Mouse (Mus musculus): Measurements from ENCODE around the gene Aldh5a1. TPM values are rescaled to one million over a fixed set of nuclear protein-coding genes. Genes with fewer than 3 reads are reported as not detected.

Gene Aldh5a1
- polyA plus RNA-seq, 1 experiment from 2014 or later: 7.3 TPM

DNA sequence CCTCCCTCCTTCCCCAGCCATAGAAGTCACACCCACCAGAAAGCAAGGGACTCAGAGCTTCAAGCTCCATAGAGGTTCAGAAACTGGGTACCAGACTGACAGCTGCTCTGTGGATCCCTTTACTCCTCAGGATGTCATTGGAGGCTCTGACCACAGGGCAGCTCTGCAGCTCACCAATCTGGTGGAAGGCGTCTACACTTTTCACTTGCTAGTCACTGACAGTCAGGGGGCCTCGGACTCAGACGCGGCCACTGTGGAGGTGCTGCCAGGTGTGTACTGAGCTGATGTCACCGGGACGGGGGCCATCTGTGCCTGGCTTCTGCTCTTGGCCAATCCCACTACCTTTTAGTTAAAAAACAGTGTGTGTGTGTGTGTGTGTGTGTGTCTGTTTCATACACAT lies 55.0 kb downstream of the Aldh5a1 start:
- Histone ChIP-seq H3K27ac (no peak overlapping the region), H3K36me3 (no peaks in the 10 kb centered on the region), H3K4me3 (no peak overlapping the region), H3K27me3 (ENCODE audit: insufficient read depth, poor library complexity, severe bottlenecking) (no peaks in the 10 kb centered on the region), H3K9me3 (peaks cover 11% of the 10 kb centered on the region; the same call in 1 of the 2 replicates), H3K4me1 (replicated peaks) (no peaks in the 10 kb centered on the region)
- 92% methylated on average over 6 of the region's 6 CpGs for WGBS
- DNase-seq (ENCODE audit: low spot score): no peak

DNA sequence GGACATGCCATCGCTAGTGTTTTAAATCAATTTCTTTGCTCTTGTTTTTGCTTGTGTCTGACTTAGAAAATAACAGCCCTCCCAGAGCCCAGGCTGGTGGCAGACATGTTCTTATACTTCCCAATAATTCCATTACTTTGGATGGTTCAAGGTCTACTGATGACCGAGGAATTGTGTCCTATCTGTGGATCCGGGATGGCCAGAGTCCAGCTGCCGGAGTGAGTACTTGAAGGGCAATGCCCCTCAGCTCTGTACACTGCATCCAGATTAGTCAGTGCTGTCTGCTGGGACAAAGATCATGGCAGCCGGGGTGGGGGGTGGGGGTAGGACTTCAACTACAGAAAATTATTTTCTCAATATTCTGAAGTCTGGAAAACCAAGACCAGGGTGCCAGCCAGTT lies 56.8 kb downstream of the Aldh5a1 start:
- Histone ChIP-seq H3K9me3 (peaks cover 11% of the 10 kb centered on the region; the same call in 1 of the 2 replicates), H3K36me3 (no peaks in the 10 kb centered on the region), H3K27me3 (ENCODE audit: insufficient read depth, poor library complexity, severe bottlenecking) (no peaks in the 10 kb centered on the region), H3K27ac (no peak overlapping the region), H3K4me1 (replicated peaks) (no peaks in the 10 kb centered on the region), H3K4me3 (no peak overlapping the region)
- DNase-seq (ENCODE audit: low spot score): no peak
- WGBS: 93% methylated on average over 5 of the region's 5 CpGs

DNA sequence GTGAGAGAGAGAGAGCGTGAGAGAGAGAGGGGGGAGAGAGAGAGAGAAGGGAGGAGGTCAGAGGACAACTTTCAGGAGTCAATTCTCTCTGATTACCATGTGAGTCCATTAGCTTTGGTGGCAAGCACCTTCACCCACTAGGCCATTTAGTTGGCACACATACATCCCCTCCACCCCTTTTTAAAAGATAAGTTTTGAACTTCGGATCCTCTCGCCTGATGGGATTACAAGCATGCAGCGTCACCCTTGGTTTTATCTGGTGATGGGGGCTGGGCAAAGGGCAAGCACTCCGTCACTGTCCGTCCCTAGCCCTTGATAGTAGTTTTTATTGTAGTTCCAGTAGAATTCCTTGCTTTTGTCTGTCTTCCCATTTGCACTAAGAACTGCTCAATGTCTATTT lies 57.3 kb downstream of the Aldh5a1 start:
- Histone ChIP-seq H3K27me3 (ENCODE audit: insufficient read depth, poor library complexity, severe bottlenecking) (no peaks in the 10 kb centered on the region), H3K4me1 (replicated peaks) (no peaks in the 10 kb centered on the region), H3K36me3 (no peaks in the 10 kb centered on the region), H3K9me3 (peaks cover 11% of the 10 kb centered on the region; the same call in 1 of the 2 replicates), H3K27ac (no peak overlapping the region), H3K4me3 (no peak overlapping the region)
- 89% methylated on average over 6 of the region's 6 CpGs for WGBS
- DNase-seq (ENCODE audit: low spot score): no peak

DNA sequence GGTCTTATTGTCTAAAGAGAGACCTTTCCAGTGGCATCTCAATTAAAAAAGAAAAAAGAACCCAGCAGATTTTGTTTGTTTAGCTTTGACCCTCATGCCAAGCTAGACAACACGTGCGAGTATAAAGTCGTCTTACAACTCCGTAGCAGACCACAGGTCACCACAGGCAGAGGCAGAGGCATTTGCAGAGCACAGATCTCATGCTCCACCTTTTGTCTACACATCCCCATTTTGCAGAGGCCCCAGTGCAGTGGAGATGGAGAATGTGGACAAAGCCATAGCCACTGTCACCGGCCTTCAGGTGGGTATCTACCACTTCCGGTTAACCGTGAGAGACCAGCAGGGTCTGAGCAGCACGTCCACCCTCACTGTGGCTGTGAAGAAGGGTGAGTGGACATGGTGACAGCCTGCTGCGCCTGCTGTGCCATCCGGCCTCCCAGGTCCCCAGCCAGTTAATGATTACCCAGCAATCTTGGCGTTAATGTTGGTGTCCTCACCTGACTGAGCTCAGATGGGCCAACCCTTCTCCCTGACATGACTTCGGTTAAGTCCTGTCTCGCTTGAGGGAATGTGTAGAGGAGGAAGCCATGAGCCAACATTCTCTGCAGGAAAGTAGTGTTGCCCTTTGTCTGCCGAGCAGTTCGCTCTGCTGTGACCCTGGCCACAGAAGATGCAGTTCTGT lies 58.0 kb downstream of the Aldh5a1 start:
- no peaks in the 10 kb centered on the region for H3K36me3 ChIP-seq
- WGBS: 88% methylated on average over 15 of the region's 15 CpGs
- no peaks in the 10 kb centered on the region for H3K27me3 ChIP-seq (ENCODE audit: insufficient read depth, poor library complexity, severe bottlenecking)
- DNase-seq (ENCODE audit: low spot score): no peak
- peaks cover 6% of the 10 kb centered on the region; the same call in 1 of the 2 replicates for H3K9me3 ChIP-seq
- H3K4me1 ChIP-seq (replicated peaks): no peaks in the 10 kb centered on the region
- H3K4me3 ChIP-seq: no peak overlapping the region
- H3K27ac ChIP-seq: no peak overlapping the region

DNA sequence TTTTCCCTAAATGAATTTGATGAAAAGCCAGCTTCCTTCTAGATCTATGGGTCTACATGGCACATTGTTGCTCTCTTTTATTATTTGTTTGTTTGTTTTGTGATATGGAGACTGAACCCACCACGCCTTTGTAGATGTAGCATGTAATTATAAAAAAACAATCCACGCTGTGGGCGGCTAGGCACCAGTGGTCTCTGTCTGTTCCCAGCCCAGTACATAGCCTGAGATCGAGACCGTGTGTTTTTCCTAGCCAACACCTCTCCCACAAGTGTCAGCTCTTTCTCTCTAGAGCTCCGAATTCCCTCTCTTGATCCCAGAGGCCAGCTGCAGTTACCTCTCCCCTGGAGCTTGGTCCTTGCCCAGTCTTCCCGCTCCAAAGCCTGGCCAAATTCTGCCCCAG lies 69.2 kb downstream of the Aldh5a1 start:
- Histone ChIP-seq H3K4me1 (replicated peaks) (peaks cover 9% of the 10 kb centered on the region), H3K9me3 (no peaks in the 10 kb centered on the region), H3K4me3 (no peak overlapping the region), H3K36me3 (no peaks in the 10 kb centered on the region), H3K27me3 (ENCODE audit: insufficient read depth, poor library complexity, severe bottlenecking) (no peaks in the 10 kb centered on the region; the same call in 1 of the 2 replicates), H3K27ac (no peak overlapping the region)
- WGBS: 89% methylated on average over 7 of the region's 7 CpGs
- no peak for DNase-seq (ENCODE audit: low spot score)

DNA sequence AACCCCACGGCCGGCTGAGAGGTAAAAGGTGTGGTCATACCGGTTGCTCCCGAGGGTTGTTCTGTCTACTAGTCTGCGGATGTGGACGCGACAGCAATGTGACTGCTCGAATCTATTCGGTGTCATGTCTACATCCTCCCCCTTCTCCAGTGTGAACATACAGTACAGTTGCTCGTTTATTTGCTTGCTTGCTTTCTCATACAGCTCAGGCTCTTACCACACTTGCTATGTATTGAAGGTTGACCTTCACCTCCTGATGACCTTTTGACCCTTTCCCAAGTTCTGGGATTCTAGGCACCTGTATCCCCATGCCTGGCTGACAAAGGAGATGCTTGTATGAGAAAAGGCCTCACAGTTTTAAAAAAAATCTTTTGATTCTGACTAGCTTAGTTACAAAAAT lies 69.7 kb downstream of the Aldh5a1 start:
- Histone ChIP-seq H3K4me1 (replicated peaks) (peaks cover 9% of the 10 kb centered on the region), H3K27ac (no peak overlapping the region), H3K4me3 (no peak overlapping the region), H3K27me3 (ENCODE audit: insufficient read depth, poor library complexity, severe bottlenecking) (no peaks in the 10 kb centered on the region; the same call in 1 of the 2 replicates), H3K36me3 (no peaks in the 10 kb centered on the region), H3K9me3 (no peaks in the 10 kb centered on the region)
- DNase-seq (ENCODE audit: low spot score): no peak
- WGBS: 90% methylated on average over 10 of the region's 10 CpGs

DNA sequence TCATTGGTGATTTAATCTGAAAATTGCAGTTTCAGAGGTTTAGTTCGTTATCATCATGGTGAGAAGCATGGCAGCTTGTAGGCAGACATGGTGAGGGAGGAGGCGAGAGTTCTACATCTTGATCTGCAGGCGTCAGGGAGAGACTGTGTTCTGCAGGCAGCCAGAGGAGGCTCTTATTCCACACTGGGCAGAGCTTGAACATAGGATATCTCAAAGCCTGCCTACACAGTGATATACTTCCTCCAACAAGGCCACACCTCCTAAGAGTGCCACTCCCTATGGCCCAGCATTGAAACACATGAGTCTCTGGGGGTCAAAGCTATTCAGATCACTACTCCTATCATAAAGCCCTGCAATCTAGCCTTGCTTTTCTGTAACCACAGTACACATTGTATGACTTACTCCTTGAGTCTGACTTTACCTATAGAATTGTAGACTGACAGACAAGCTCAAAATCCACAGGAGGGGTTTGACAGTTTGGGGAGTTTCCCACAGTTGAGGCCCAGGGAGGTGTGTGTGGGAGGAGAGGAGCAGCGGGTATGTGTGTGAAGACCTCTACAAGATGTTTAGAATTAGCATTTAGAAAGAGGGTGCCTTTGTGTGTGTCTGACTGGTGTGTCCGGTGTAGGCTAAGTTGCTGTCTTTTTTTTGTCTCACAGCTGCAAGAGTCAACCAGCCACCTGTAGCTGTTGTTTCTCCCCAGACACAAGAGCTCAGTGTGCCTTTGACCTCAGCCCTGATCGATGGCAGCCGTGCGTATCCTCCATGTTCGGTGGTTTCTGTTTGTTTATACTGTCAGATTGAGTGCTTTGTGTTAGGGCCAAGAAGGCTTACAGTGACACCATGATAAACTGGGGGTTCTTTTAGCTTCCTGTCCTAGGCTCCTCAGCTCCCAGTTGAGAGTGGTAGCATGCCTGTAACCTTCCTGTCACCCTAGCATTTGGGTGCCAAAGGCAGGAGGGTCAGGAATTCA lies 70.7 kb downstream of the Aldh5a1 start:
- Histone ChIP-seq H3K9me3 (no peaks in the 10 kb centered on the region), H3K4me3 (no peak overlapping the region), H3K27me3 (ENCODE audit: insufficient read depth, poor library complexity, severe bottlenecking) (no peaks in the 10 kb centered on the region; the same call in 1 of the 2 replicates), H3K27ac (no peak overlapping the region), H3K36me3 (no peaks in the 10 kb centered on the region), H3K4me1 (replicated peaks) (peaks cover 9% of the 10 kb centered on the region)
- 61% methylated on average over 9 of the region's 9 CpGs for WGBS
- DNase-seq (ENCODE audit: low spot score): no peak

DNA sequence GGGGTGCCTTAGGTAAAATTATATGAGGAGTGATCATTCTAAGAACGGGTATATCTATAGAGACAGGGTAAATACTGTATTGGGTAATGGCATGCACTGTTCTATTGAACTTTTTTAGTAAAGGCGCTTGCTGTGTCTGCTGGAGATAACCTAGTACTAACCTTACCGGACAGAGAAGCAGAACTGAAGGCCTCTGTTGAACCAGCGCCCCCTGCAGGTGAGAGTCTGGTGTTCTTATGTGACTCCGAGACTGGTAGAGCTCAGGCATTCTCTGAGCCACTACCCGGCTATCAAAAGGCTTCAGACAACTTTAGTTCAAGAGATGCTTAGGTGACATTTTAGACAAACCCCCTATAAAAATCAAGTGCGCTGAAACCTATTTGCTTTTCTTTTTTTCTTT lies 74.9 kb downstream of the Aldh5a1 start:
- 65% methylated on average over 7 of the region's 7 CpGs for WGBS
- H3K4me1 ChIP-seq (replicated peaks): peaks cover 9% of the 10 kb centered on the region
- H3K27ac ChIP-seq: no peak overlapping the region
- H3K36me3 ChIP-seq: no peaks in the 10 kb centered on the region
- DNase-seq (ENCODE audit: low spot score): peak; percentile 19
- no peaks in the 10 kb centered on the region for H3K9me3 ChIP-seq
- H3K27me3 ChIP-seq (ENCODE audit: insufficient read depth, poor library complexity, severe bottlenecking): no peaks in the 10 kb centered on the region; the same call in 1 of the 2 replicates
- H3K4me3 ChIP-seq: no peak overlapping the region

DNA sequence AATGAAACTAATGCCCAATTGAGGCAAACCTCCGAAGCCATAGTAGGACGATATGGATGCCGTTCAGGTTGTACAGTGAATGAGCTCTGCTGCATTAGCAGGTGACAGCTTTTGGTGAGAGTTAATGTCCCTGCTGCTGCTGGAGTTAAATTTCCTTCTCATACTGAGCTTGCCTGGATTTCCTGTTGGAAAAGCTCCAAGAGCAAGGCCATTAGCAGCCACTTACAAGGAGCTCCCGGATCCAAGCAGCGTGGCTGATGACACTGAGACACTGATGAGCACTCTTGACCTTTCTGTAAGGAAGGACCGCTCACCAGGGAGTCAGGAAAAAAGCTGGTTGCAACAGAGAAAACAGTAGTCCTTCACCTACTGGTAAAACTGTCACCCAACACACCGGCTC lies 75.4 kb downstream of the Aldh5a1 start:
- no peaks in the 10 kb centered on the region for H3K9me3 ChIP-seq
- 87% methylated on average over 7 of the region's 7 CpGs for WGBS
- DNase-seq (ENCODE audit: low spot score): no peak
- no peak overlapping the region for H3K4me3 ChIP-seq
- H3K36me3 ChIP-seq: no peaks in the 10 kb centered on the region
- no peaks in the 10 kb centered on the region; the same call in 1 of the 2 replicates for H3K27me3 ChIP-seq (ENCODE audit: insufficient read depth, poor library complexity, severe bottlenecking)
- no peak overlapping the region for H3K27ac ChIP-seq
- H3K4me1 ChIP-seq (replicated peaks): peaks cover 9% of the 10 kb centered on the region

DNA sequence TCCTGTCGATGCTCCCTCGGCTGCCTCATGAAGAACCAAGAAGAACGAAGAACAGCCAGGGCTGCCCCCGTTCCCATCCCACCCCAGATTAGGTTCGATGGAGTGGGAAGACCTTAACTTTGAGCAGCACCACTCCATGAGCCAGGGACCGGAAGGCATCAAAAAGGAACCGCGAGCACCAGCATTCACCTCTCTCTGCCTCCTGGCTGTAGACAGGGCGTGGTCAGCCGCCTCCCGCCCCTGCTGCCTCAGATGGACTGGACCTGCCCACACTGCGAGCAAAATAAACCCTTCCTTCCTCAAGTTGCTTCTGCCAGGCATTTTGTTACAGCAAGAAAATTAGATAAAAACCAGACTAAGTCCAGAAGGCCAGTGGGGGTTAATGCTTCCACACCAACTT lies 76.4 kb downstream of the Aldh5a1 start:
- Histone ChIP-seq H3K9me3 (no peaks in the 10 kb centered on the region), H3K4me1 (replicated peaks) (0 out of 2 replicates have a peak, but pooled peaks cover 2% of the 10 kb centered on the region), H3K27ac (no peak overlapping the region), H3K4me3 (no peak overlapping the region), H3K36me3 (no peaks in the 10 kb centered on the region), H3K27me3 (ENCODE audit: insufficient read depth, poor library complexity, severe bottlenecking) (no peaks in the 10 kb centered on the region; the same call in 1 of the 2 replicates)
- DNase-seq (ENCODE audit: low spot score): no peak
- WGBS: 82% methylated on average over 12 of the region's 12 CpGs

DNA sequence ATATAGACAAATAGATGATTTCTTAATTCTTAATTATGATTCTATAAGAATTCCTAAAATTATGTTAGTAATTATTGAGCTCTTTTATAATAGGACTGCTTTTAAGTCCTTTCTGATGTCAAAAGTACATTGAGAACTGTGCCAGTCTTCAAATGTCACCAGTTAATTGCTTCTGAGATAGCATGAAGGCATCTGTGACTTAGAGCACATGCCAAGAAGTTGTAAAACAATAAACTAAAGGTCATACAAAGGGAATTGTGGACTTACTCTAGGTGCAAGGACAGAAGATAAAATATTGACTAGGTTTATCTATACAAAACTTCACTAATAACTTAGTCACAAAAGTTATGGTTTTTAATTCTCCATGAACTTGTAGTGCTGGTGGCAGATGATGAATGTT lies 78.3 kb downstream of the Aldh5a1 start:
- no peaks in the 10 kb centered on the region for H3K27me3 ChIP-seq (ENCODE audit: insufficient read depth, poor library complexity, severe bottlenecking)

More for the DNA sequence above, 78.3 kb downstream of the Aldh5a1 start:
- Histone ChIP-seq H3K4me3 (no peak overlapping the region), H3K9me3 (no peaks in the 10 kb centered on the region), H3K27ac (no peak overlapping the region), H3K4me1 (replicated peaks) (0 out of 2 replicates have a peak, but pooled peaks cover 2% of the 10 kb centered on the region), H3K36me3 (no peaks in the 10 kb centered on the region)
- no peak for DNase-seq (ENCODE audit: low spot score)
